Mouse (Mus musculus) thymus, adult 2 months (tissue): ENCODE measurements around the gene Wnt10b. TPM values are rescaled to one million over a fixed set of nuclear protein-coding genes. Genes with fewer than 3 reads are reported as not detected.
A peak's percentile ranks its signal among the peaks of the same experiment; 100 is the strongest.

Experiments used
- DNase-seq: peaks from one replicate; pipeline ENCODE4 v3.0.0; 2021
- H3K27ac ChIP-seq: fragments of 200-500 bp; 2 replicates; pipeline ENCODE4 v1.5.1; 2012; ENCODE audit warnings: low read length, control low read depth; ENCODE audit not compliant: control insufficient read depth, insufficient read depth
- H3K27me3 ChIP-seq: fragments of 200-500 bp; 2 replicates; pipeline ENCODE4 v1.6.1; 2012; ENCODE audit warnings: mild to moderate bottlenecking, low read length, moderate library complexity, mixed read lengths; ENCODE audit not compliant: control insufficient read depth, insufficient read depth
- H3K36me3 ChIP-seq: fragments of 200-500 bp; 2 replicates; pipeline ENCODE4 v1.6.1; 2012; ENCODE audit warnings: mild to moderate bottlenecking, low read length, moderate library complexity; ENCODE audit not compliant: control insufficient read depth, insufficient read depth
- H3K4me1 ChIP-seq: fragments of 200-500 bp; replicated peaks from 2 replicates; pipeline ENCODE4 v1.6.1; 2012; ENCODE audit warnings: low read length; ENCODE audit not compliant: control insufficient read depth, insufficient read depth
- H3K4me3 ChIP-seq: fragments of 200-500 bp; 2 replicates; pipeline ENCODE4 v1.5.1; 2012; ENCODE audit warnings: mild to moderate bottlenecking, low read length, control low read depth, moderate library complexity; ENCODE audit not compliant: control insufficient read depth, insufficient read depth
- CTCF ChIP-seq: fragments of 200-500 bp; IDR thresholded peaks from 2 replicates; pipeline ENCODE4 v1.5.1; 2012; ENCODE audit warnings: mild to moderate bottlenecking, control low read depth, low read length, moderate library complexity, borderline replicate concordance; ENCODE audit not compliant: control insufficient read depth, poor library complexity, insufficient read depth; ENCODE audit errors: extremely low read depth
- POLR2A ChIP-seq: fragments of 200-500 bp; IDR thresholded peaks from 2 replicates; pipeline ENCODE4 v1.6.1; 2012; ENCODE audit warnings: mild to moderate bottlenecking, low read length, control low read depth, moderate library complexity; ENCODE audit not compliant: control insufficient read depth, poor library complexity, insufficient read depth; ENCODE audit errors: extremely low read depth
- WGBS: fragments of 180-500 bp; shearing (Covaris S2); methylation state at CpG from one replicate; pipeline ENCODE4 v1.1.7; 2018; 5-methylcytosine and 5-hydroxymethylcytosine counted together
- polyA plus RNA-seq: library from polyadenylated mRNA; depleted of rRNA; stranded (reverse); fragments of >200 nt; gene quantifications from 2 replicates; pipeline ENCODE4 v1.2.3, GENCODE M21; 2012

The Wnt10b gene
- polyA plus RNA-seq, 1 experiment, result 3.9 TPM

GRCm38 (mm10) chr15:98806071-98806808, 28.3 kb upstream of the Wnt10b start:
- peaks cover 36% of the 10 kb centered on the region for H3K27me3 ChIP-seq
- 40% methylated on average over 30 of the region's 30 CpGs for WGBS
- no peaks in the 10 kb centered on the region for H3K36me3 ChIP-seq
- no peak for DNase-seq
- peaks cover 42% of the 10 kb centered on the region for H3K4me1 ChIP-seq
- no peak for TF ChIP-seq POLR2A
- TF ChIP-seq CTCF, result no peak
- no peak overlapping the region for H3K27ac ChIP-seq
- H3K4me3 ChIP-seq, result no peak overlapping the region

GRCm38 (mm10) chr15:98805324-98806040, 27.5 kb upstream of the Wnt10b start:
- Histone ChIP-seq H3K36me3 (no peaks in the 10 kb centered on the region), H3K4me1 (peaks cover 42% of the 10 kb centered on the region), H3K27ac (no peak overlapping the region), H3K27me3 (peaks cover 36% of the 10 kb centered on the region), H3K4me3 (peak overlapping the region; percentile 13)
- 5% methylated on average over 64 of the region's 64 CpGs for WGBS
- peak; percentile 41 for DNase-seq
- TF ChIP-seq CTCF, result peak; percentile 27; the same call in 1 of the 2 replicates
- no peak for TF ChIP-seq POLR2A

GRCm38 (mm10) chr15:98804054-98804453, 26.1 kb upstream of the Wnt10b start:
- peak; percentile 83 for DNase-seq
- Histone ChIP-seq H3K27ac (no peak overlapping the region), H3K4me1 (peaks cover 36% of the 10 kb centered on the region), H3K27me3 (peaks cover 36% of the 10 kb centered on the region), H3K4me3 (no peak overlapping the region), H3K36me3 (no peaks in the 10 kb centered on the region)
- under 1% methylated on average over 32 of the region's 32 CpGs for WGBS
- TF ChIP-seq POLR2A, result no peak
- TF ChIP-seq CTCF, result peak; percentile 82

- peaks cover 25% of the 10 kb centered on the region for H3K4me1 ChIP-seq
- no peak overlapping the region for H3K27ac ChIP-seq
- H3K4me3 ChIP-seq, result no peak overlapping the region
- no peaks in the 10 kb centered on the region for H3K36me3 ChIP-seq
- DNase-seq, result no peak
- WGBS, result 25% methylated on average over 8 of the region's 8 CpGs
- H3K27me3 ChIP-seq, result peaks cover 44% of the 10 kb centered on the region
- TF ChIP-seq CTCF (no peak), POLR2A (no peak)
These were observed 25.0 kb upstream of the Wnt10b start for GRCm38 (mm10) chr15:98802926-98803325.

- Histone ChIP-seq H3K27ac (no peak overlapping the region), H3K4me3 (no peak overlapping the region), H3K27me3 (peaks cover 28% of the 10 kb centered on the region), H3K36me3 (no peaks in the 10 kb centered on the region), H3K4me1 (0 out of 2 replicates have a peak, but pooled peaks cover 2% of the 10 kb centered on the region)
- DNase-seq, result peak; percentile 74
- TF ChIP-seq CTCF (peak; percentile 87; the same call in 1 of the 2 replicates), POLR2A (no peak)
- WGBS, result 13% methylated on average over 12 of the region's 12 CpGs
These were observed 21.4 kb upstream of the Wnt10b start for GRCm38 (mm10) chr15:98799396-98799795.

- no peak overlapping the region for H3K27ac ChIP-seq
- 0 out of 2 replicates have a peak, but pooled peaks cover under 1% of the 10 kb centered on the region for H3K4me1 ChIP-seq
- H3K4me3 ChIP-seq, result no peak overlapping the region
- WGBS, result 72% methylated on average over 3 of the region's 3 CpGs
- H3K36me3 ChIP-seq, result no peaks in the 10 kb centered on the region
- H3K27me3 ChIP-seq, result peaks cover 30% of the 10 kb centered on the region
- DNase-seq, result no peak
- TF ChIP-seq CTCF, result no peak
- TF ChIP-seq POLR2A, result no peak
These were observed 21.0 kb upstream of the Wnt10b start for GRCm38 (mm10) chr15:98798903-98799302.
